Mouse (Mus musculus): ENCODE measurements around the gene Acta2. TPM values are rescaled to one million over a fixed set of nuclear protein-coding genes. Genes with fewer than 3 reads are reported as not detected.

The Acta2 gene
- polyA plus RNA-seq, 1 experiment from 2014 or later: 263 TPM

- no peak overlapping the region for H3K9ac ChIP-seq
- H3K4me1 ChIP-seq: peaks cover 22% of the 10 kb centered on the region
- no peak for ATAC-seq (ENCODE audit: low FRiP score, low read depth)
- peaks cover 4% of the 10 kb centered on the region; the same call in 1 of the 2 replicates for H3K27me3 ChIP-seq
- peak overlapping the region; percentile 77 for H3K4me3 ChIP-seq
- H3K36me3 ChIP-seq: no peaks in the 10 kb centered on the region
- WGBS: 65% methylated on average over 6 of the region's 6 CpGs
- H3K9me3 ChIP-seq: no peaks in the 10 kb centered on the region
- peak overlapping the region; percentile 63; the same call in 1 of the 2 replicates for H3K27ac ChIP-seq
- H3K4me2 ChIP-seq (replicated peaks): peak overlapping the region; percentile 80
Measured at GRCm38 (mm10) chr19:34194132-34194745, 61.2 kb downstream of the Acta2 start.

- no peak for ATAC-seq (ENCODE audit: low FRiP score, low read depth)
- peaks cover 22% of the 10 kb centered on the region for H3K4me1 ChIP-seq
- 31% methylated on average over 9 of the region's 9 CpGs for WGBS
Measured at GRCm38 (mm10) chr19:34193683-34194082, 61.7 kb downstream of the Acta2 start.

DNA sequence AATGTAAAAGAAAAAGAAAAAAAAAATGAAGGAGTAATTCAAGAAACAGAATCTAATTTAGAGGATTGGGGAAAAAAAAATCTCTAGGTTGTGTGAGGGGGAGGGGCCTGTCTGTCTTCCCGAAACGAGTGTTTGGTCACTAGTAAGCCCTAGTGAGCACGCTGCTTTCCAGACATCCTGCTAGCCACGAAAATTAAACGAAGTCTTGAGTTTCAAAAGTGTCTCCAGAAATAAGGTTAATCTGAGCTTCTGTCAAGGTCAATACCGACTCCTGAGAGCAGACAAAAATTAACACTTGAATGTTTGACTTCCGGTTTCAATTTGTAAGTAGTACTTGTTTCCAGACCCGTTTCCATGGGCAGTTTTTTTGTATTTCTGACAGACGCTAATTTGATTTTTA lies 62.2 kb downstream of the Acta2 start:
- Histone ChIP-seq H3K27me3 (peaks cover 4% of the 10 kb centered on the region; the same call in 1 of the 2 replicates), H3K9ac (no peak overlapping the region), H3K9me3 (no peaks in the 10 kb centered on the region), H3K4me1 (peaks cover 21% of the 10 kb centered on the region), H3K36me3 (no peaks in the 10 kb centered on the region), H3K4me2 (replicated peaks) (peak overlapping the region; percentile 80), H3K27ac (no peak overlapping the region), H3K4me3 (peak overlapping the region; percentile 77)
- WGBS: under 1% methylated on average over 9 of the region's 9 CpGs
- ATAC-seq (ENCODE audit: low FRiP score, low read depth): no peak

More at GRCm38 (mm10) chr19:34193683-34194082, 61.7 kb downstream of the Acta2 start:
- Histone ChIP-seq H3K9ac (no peak overlapping the region), H3K4me3 (peak overlapping the region; percentile 77), H3K27me3 (peaks cover 4% of the 10 kb centered on the region; the same call in 1 of the 2 replicates), H3K4me2 (replicated peaks) (peak overlapping the region; percentile 80), H3K27ac (no peak overlapping the region; the same call in 1 of the 2 replicates), H3K9me3 (no peaks in the 10 kb centered on the region), H3K36me3 (no peaks in the 10 kb centered on the region)

GRCm38 (mm10) chr19:34192008-34192963 lies 63.1 kb downstream of the Acta2 start, which contains the start of gene Stambpl1:
TSS of gene Stambpl1 (plus strand) at chr19:34192229.
- H3K9me3 ChIP-seq: no peaks in the 10 kb centered on the region
- H3K27me3 ChIP-seq: peaks cover 4% of the 10 kb centered on the region; the same call in 1 of the 2 replicates
- peak; percentile 74 for ATAC-seq (ENCODE audit: low FRiP score, low read depth)
- peak within 1 kb of the TSS; percentile 77 for H3K4me3 ChIP-seq
- peak within 1 kb of the TSS; percentile 80 for H3K4me2 ChIP-seq (replicated peaks)
- peaks cover 16% of the 10 kb centered on the region for H3K4me1 ChIP-seq
- H3K27ac ChIP-seq: peak within 1 kb of the TSS; percentile 52; the same call in 1 of the 2 replicates
- H3K36me3 ChIP-seq: no peaks in the 10 kb centered on the region
- under 1% methylated on average over 62 of the region's 62 CpGs for whole genome bisulfite sequencing
- H3K9ac ChIP-seq: peak within 1 kb of the TSS; percentile 74

DNA sequence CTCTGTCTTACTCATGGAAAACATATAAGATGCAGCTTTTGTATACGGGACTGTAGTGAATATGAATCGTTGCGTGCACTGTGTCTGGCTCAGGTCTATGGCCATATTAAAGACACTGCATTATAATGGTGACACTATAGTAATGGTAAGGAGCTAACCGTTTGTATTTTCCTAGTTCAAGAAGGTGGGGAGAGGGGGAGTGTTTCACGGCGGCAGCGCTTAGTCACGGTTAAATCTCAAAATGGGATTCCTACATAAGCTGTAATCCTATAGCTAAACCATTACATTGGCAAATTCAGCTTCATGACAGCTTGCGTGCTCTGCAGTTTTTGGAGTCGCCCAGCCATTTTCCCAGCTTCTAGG lies 63.8 kb downstream of the Acta2 start:
- H3K4me2 ChIP-seq (replicated peaks): peak overlapping the region; percentile 80
- H3K9me3 ChIP-seq: no peaks in the 10 kb centered on the region
- no peak overlapping the region for H3K9ac ChIP-seq
- H3K27me3 ChIP-seq: peaks cover 4% of the 10 kb centered on the region; the same call in 1 of the 2 replicates
- peak; percentile 6 for ATAC-seq (ENCODE audit: low FRiP score, low read depth)
- H3K4me1 ChIP-seq: peaks cover 16% of the 10 kb centered on the region
- WGBS: 21% methylated on average over 10 of the region's 10 CpGs
- H3K27ac ChIP-seq: peak overlapping the region; percentile 28; the same call in 1 of the 2 replicates
- no peaks in the 10 kb centered on the region for H3K36me3 ChIP-seq
- peak overlapping the region; percentile 77 for H3K4me3 ChIP-seq

Other genes with a start within 250 kb of the Acta2 start
- 0.09 and 0.13 TPM in 2 replicates for gene Lipk, start 247.3 kb downstream of the Acta2 start, polyA plus RNA-seq (2015; fragmentation: Nextera tagmentation; extraction: Ambion mirVana)
- not detected in 2 replicates for gene Lipn, start 188.2 kb downstream of the Acta2 start, polyA plus RNA-seq (2015; fragmentation: Nextera tagmentation; extraction: Ambion mirVana)
- gene Lipm, start 154.7 kb downstream of the Acta2 start, polyA plus RNA-seq (2015; fragmentation: Nextera tagmentation; extraction: Ambion mirVana): 0.46 and 0.98 TPM in 2 replicates
- 1.4 and 2.2 TPM in 2 replicates for gene Ankrd22, start 89.5 kb downstream of the Acta2 start, polyA plus RNA-seq (2015; fragmentation: Nextera tagmentation; extraction: Ambion mirVana)
- gene Stambpl1, start 63.4 kb downstream of the Acta2 start, polyA plus RNA-seq (2015; fragmentation: Nextera tagmentation; extraction: Ambion mirVana): 18.2 and 18.6 TPM in 2 replicates
- gene Fas, start 35.1 kb upstream of the Acta2 start, polyA plus RNA-seq (2015; fragmentation: Nextera tagmentation; extraction: Ambion mirVana): 2.4 and 4.3 TPM in 2 replicates
- 16.4 and 17.5 TPM in 2 replicates for gene Ch25h, start 219.6 kb upstream of the Acta2 start, polyA plus RNA-seq (2015; fragmentation: Nextera tagmentation; extraction: Ambion mirVana)